Mouse (Mus musculus): ENCODE measurements at regions not wholly inside any gene's neighbourhood (a gene's known extent, or its start where the extent isn't known, plus 50 kb on each side); places are given as distances from the start of the nearest gene placed in this dataset. TPM values are rescaled to one million over a fixed set of nuclear protein-coding genes. Genes with fewer than 3 reads are reported as not detected.

- TF ChIP-seq CTCF (IDR thresholded peaks at IDR 0.05; ENCODE audit: low read depth): peak; percentile 78
- no peak for TF ChIP-seq EP300 (optimal IDR thresholded peaks at IDR 0.05)
- no peak for ATAC-seq (ENCODE audit: low FRiP score, low TSS enrichment)
- no peaks in the 10 kb centered on the region for H3K27me3 ChIP-seq (ENCODE audit: control insufficient read depth, insufficient read depth, low read length)
- no peaks in the 10 kb centered on the region for H3K36me3 ChIP-seq (ENCODE audit: control insufficient read depth, insufficient read depth, low read length)
- no peak overlapping the region for H3K9ac ChIP-seq (ENCODE audit: low read length)
- H3K4me3 ChIP-seq (ENCODE audit: low read depth, low read length): no peak overlapping the region
- no peak overlapping the region for H3K27ac ChIP-seq (replicated peaks)
- H3K4me1 ChIP-seq (replicated peaks; ENCODE audit: control insufficient read depth, insufficient read depth): no peaks in the 10 kb centered on the region
- H3K4me2 ChIP-seq (replicated peaks; ENCODE audit: low read depth): no peak overlapping the region
- H3K9me3 ChIP-seq (ENCODE audit: control insufficient read depth, low read length): no peaks in the 10 kb centered on the region
- DNase-seq (ENCODE audit: low spot score): peak; percentile 25
Observed at GRCm38 (mm10) chr13:114757459-114757858, 60.6 kb upstream of the Mocs2 start.

DNA sequence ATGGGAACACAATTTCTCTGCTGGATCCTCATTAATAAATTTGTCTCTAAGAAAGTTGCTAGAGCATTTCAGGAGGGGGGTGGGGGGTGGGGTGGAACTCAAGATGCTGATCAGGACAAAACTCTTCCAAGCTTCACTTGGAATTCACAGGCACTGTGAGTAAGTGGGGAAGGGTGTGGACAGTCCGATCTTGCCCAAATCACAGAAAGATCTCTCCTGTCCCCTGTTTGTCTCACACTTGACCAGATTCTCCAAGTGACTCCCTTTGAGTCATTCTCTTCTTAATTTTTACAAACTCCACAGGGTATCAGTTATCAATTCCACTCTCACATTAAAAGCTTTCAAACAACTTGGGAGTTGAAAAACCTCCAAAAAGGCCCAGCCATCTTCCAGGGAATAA, 58.1 kb upstream of the Mocs2 start:
- Histone ChIP-seq H3K27me3 (ENCODE audit: control insufficient read depth, insufficient read depth, low read length) (no peaks in the 10 kb centered on the region), H3K4me2 (replicated peaks; ENCODE audit: low read depth) (no peak overlapping the region), H3K4me1 (replicated peaks; ENCODE audit: control insufficient read depth, insufficient read depth) (no peaks in the 10 kb centered on the region), H3K36me3 (ENCODE audit: control insufficient read depth, insufficient read depth, low read length) (no peaks in the 10 kb centered on the region), H3K9ac (ENCODE audit: low read length) (no peak overlapping the region), H3K9me3 (ENCODE audit: control insufficient read depth, low read length) (no peaks in the 10 kb centered on the region), H3K4me3 (ENCODE audit: low read depth, low read length) (no peak overlapping the region), H3K27ac (replicated peaks) (no peak overlapping the region)
- TF ChIP-seq EP300 (optimal IDR thresholded peaks at IDR 0.05): no peak
- no peak for TF ChIP-seq CTCF (IDR thresholded peaks at IDR 0.05; ENCODE audit: low read depth)
- ATAC-seq (ENCODE audit: low FRiP score, low TSS enrichment): no peak
- 70% methylated on average over 1 of the region's 1 CpGs for WGBS
- DNase-seq (ENCODE audit: low spot score): no peak

GRCm38 (mm10) chr13:114760901-114761300, 57.1 kb upstream of the Mocs2 start:
- DNase-seq (ENCODE audit: low spot score): no peak
- H3K9me3 ChIP-seq (ENCODE audit: control insufficient read depth, low read length): no peaks in the 10 kb centered on the region
- no peak overlapping the region for H3K9ac ChIP-seq (ENCODE audit: low read length)
- 76% methylated on average over 3 of the region's 3 CpGs for whole genome bisulfite sequencing
- H3K27me3 ChIP-seq (ENCODE audit: control insufficient read depth, insufficient read depth, low read length): no peaks in the 10 kb centered on the region
- TF ChIP-seq EP300 (optimal IDR thresholded peaks at IDR 0.05): no peak
- TF ChIP-seq CTCF (IDR thresholded peaks at IDR 0.05; ENCODE audit: low read depth): no peak
- no peak overlapping the region for H3K4me2 ChIP-seq (replicated peaks; ENCODE audit: low read depth)
- no peak for ATAC-seq (ENCODE audit: low FRiP score, low TSS enrichment)
- H3K4me1 ChIP-seq (replicated peaks; ENCODE audit: control insufficient read depth, insufficient read depth): no peaks in the 10 kb centered on the region
- H3K4me3 ChIP-seq (ENCODE audit: low read depth, low read length): no peak overlapping the region
- no peaks in the 10 kb centered on the region for H3K36me3 ChIP-seq (ENCODE audit: control insufficient read depth, insufficient read depth, low read length)
- H3K27ac ChIP-seq (replicated peaks): no peak overlapping the region

Small RNA genes lying in the stretch of these regions (microRNA-seq; reads per million reads assigned to microRNA genes)
- not detected for gene Gm25950
